Mouse (Mus musculus): Measurements from ENCODE around the gene Vgll1.

Vgll1 gene

GRCm38 (mm10) chrX:57087806-57088205 lies at the start of gene Vgll1:
Vgll1 (plus strand) TSS chrX:57088106.
- DNase-seq = no peak

DNA sequence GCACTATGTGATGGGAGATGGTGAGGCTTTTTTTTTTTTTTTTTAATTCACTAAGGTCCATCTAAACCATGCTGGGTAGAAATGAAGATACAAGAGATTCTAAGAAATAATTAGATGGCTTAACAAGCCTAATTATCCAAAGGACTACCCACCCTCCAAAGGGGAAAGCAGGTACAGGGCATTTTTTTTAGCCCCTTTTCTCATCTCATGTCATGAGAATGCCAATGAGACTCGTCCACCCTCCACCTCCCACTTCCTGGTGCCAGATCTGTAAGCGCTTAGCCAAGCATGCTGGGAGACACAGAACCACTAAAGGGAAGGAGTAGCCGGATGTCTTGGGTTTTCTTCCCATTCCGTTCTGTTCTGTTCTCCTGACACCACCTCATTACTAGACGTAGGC lies 45.1 kb upstream of the Vgll1 start, which contains the start of gene Brs3:
Brs3 (plus strand) TSS at position 301 of the 400 bp plus-strand sequence.
- DNase-seq = no peak

DNA sequence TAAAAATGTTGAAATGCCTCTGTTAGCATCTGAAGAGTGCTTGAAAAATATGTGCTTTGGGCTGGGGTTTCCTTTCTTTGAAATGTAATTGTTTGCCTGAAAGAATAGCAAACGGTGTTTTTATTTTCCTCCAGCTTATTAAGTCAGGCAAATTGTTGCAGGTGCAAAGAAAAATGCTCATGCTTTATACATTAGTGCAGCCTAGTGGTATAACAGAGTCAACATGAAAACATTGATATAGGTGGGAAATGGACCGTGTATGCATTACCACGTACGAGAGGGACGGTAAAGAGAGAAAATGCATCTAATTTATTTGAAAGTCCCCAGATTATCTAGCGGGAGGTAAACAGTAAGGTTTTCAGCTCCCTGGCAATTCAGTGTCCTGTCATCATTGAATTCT lies 44.0 kb upstream of the Vgll1 start:
- DNase-seq = no peak

- DNase-seq = no peak
Observed at GRCm38 (mm10) chrX:57052848-57053173, 35.1 kb upstream of the Vgll1 start.

- DNase-seq = peak; percentile 77
Observed at GRCm38 (mm10) chrX:57053174-57053992, 34.5 kb upstream of the Vgll1 start, which contains the start of gene Htatsf1. Htatsf1 (plus strand) TSS chrX:57053583.

- DNase-seq = peak in 1 of 2 experiments; percentile 1
Observed at GRCm38 (mm10) chrX:57053993-57054385, 33.9 kb upstream of the Vgll1 start.

- no peak for DNase-seq
Observed at GRCm38 (mm10) chrX:57081496-57081895, 6.4 kb upstream of the Vgll1 start.

- no peak for DNase-seq
Observed at GRCm38 (mm10) chrX:57103415-57103814, 15.5 kb downstream of the Vgll1 start.

GRCm38 (mm10) chrX:57106956-57107355 lies 19.1 kb downstream of the Vgll1 start:
- DNase-seq = no peak

GRCm38 (mm10) chrX:57118143-57118542 lies 30.2 kb downstream of the Vgll1 start:
- no peak for DNase-seq

DNA sequence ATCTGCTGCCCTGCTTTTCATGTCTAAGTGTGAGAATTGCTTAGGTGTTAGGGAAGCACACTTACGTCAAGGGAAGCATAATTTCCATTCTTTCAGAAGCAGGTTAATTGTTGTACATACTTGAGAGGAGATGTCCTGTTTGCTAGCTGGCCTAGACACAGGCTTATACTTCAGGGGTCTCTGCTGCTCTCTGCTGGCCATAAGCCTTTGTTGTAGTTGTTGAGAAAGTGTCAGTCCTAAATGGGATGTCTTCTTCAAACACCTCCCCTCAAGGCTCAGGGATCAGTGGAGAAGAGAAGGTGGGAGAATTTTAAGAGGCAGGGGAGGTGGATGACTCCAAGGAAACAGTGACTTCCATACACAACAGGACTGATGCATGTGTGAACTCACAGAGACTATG lies 32.9 kb downstream of the Vgll1 start:
- no peak for DNase-seq

DNA sequence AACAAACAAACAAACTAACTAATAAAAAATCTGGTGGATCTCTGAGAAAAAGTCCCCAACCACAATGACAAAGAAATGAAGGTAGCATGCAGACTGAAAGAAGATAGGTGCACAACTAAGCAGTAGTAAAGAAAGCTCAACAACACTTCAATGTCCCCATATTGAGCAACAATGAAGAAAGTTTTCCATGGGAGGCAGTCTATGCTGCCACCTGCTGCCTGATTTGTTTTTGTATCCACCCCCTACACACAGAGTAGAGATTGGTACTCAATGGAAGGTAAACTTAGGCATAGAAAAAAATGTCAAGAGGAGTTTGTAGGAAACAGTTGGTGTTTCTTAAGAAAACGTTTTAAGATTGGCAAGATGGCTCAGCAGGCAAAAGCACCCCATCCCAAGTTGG lies 42.7 kb downstream of the Vgll1 start:
- DNase-seq = no peak

DNA sequence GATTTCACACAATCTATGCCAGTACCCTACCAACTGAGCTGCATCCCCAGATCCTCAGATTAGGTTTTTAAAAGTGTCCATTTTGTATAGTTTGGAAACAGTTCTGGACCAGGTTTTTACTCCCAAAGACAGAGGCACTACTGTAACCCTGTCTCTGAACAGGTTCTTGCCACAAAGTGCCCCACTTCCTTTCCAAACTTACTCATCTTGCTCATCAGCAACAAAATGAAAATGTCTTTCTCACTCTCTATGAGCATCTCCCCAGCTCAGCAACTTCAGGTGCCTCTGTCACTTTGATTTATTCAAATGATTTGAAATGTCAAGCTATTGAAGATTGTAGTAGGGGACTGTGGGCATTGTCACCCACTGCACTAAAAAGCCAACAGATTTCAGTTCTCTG lies 49.7 kb downstream of the Vgll1 start:
- no peak for DNase-seq

DNA sequence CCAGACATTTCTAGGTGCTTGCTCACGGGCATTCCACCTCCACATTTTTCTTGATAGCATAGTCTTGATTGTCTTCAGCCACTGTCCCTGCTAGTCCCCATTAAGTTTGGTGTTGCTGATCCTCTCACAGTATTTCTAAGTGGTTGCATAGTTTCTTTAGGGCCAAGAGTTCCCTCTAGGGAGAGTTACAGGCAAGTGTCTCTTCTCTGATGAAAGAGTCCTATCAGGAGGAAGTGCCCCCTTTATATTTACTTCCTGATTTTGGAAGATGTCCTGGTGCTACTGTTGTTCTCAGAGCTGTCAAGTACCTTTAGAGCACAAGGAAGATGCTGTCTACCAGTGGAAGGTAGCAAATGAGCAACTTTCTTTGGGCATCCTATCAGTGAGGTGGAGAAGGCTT lies 65.6 kb downstream of the Vgll1 start:
- DNase-seq = no peak
